Mouse (Mus musculus): ENCODE measurements at regions not wholly inside any gene's neighbourhood (a gene's known extent, or its start where the extent isn't known, plus 50 kb on each side); places are given as distances from the start of the nearest gene placed in this dataset.

DNA sequence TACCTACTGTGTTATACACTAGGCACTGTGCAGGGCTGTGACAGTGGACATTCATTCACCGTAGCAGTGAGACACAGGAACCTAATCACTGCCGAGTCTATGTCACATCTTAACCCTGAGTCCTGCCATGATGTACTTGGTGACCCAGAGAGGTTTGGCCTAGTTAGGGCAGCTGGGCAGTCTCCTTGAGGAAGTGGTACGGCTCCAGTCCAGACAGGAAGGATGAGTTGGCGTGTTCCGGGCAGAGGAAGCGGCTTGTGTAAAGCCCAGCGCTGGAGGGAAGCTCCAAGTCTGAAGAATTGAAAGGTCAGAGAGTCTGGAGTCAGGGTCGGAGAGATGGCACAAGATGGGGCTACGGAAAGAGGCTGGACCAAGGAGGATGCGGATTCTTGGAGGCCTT lies 99.4 kb upstream of the Smim15 start:
- DNase-seq (ENCODE audit: low spot score), result no peak

DNA sequence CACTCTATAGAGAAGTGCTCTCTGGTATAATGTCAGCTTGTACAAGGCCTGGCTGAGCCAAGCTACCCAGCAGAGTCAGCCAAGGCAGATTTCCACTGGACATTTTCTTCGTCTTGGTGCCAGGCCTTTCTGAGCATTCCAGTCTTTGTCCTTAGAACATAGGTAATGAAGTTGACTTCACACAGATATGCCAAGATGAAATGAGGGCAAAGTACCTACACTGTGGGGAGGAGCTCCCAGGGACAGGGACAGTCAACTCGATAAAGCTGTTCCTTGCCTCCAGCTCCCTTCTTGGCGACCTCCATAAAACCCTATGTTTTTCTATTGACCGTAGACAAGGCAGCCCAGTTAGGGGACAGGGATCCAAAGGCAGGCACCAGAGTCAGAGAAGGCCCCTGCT lies 101.3 kb upstream of the Smim15 start:
- no peak for DNase-seq (ENCODE audit: low spot score)

DNA sequence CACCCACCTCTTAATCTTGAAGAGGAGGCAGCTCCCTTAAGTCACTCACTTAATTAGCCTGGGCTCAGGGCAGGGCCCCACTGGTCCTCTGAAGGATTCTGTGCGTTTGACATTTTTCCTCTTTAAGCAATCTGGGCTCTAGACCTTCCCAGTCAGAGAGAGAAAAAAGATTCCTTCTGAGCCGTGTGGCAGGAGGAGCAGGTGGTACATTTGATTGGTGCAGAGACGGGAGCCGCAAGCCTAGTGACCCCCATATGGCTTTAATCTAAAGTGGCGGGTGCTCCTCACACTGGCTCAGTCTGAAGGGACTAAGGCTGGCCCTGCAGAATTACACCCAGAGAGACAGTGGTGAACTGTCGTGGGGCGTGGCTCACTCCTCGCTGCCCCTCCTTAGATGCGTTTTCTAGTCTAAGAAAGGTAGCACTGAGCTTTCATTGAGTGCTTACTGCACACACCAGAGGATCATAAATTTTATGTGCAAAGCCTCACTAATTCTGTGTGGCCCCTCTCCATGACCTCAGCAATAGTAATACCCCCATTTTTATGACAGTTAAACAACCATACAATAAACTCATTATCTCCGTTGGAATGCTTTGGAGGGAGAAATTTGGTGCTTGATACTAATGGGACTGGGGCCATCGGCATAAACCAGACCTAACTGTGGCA lies 101.8 kb upstream of the Smim15 start:
- DNase-seq (ENCODE audit: low spot score), result no peak

DNA sequence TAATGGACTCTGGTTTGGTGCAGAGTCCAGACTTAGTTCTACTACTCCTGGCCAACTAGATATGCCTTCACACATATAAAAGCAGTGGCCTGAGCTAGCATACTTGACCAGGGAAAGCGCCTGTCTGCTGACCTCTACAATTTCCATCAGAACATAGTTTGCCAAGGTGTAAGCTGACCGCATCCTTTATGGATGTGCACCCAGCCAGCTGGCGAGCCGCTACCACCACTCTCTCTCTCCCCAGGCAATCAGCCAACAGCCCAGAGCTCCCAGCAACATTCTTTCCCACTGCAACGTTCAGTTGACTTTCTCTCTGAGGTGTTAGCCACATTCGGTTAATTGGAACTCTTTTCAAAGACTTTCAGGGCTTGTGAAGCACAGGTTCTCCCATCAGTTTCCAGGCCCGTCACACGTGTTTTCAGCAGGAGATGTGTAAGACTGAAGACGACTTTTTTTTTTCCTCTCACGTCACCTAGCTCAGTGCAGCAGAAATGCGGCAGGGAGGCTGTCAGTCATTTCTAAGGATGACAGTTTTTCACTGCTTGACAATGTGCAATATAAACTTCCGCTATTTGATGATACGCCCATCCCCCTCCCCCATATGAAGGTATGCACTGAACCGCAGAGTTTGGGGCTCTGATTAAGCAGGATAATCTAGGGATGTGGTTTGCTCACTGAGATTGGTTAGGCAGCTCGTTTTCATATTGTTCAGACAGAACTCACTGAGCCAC lies 104.2 kb upstream of the Smim15 start:
- DNase-seq (ENCODE audit: low spot score), result no peak

DNA sequence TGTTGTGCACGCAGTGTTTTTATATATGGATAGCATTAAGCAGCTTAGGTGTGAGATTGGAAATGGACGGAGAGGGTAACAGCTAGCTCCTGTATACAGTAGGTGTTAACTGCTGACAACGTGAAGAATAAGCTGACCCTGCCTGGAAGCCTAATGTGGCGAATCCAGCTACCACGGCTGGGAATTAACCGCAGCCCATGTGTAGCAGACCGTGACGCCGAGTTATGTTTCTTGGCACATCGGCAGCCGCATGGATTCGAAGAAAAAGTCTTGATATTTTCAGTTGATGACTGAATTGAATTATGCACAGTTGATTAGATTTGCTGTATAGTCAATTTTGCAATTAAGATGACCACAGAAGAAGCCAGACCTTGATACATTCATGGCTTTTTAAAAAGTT lies 108.6 kb upstream of the Smim15 start:
- DNase-seq (ENCODE audit: low spot score), result no peak

DNA sequence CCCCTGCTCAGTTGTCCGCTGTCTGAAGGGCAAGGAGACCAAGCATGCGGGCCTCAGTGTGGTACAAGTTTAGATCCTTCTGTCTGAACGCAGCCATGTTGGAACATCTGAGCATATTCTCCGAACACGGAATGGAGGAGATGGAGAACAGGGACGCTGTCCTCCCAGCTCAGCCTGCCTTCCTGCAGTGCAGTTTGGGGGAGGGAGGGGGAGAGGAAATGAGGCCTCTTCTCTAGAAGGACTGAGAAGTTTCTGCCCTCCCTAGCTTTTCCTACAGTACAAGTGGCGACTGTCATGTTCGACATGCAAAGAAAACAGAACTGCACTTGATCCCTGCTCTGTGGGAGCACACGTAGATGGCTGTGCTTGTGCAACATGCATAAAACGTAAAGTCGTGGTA lies 109.6 kb upstream of the Smim15 start:
- DNase-seq (ENCODE audit: low spot score), result no peak

DNA sequence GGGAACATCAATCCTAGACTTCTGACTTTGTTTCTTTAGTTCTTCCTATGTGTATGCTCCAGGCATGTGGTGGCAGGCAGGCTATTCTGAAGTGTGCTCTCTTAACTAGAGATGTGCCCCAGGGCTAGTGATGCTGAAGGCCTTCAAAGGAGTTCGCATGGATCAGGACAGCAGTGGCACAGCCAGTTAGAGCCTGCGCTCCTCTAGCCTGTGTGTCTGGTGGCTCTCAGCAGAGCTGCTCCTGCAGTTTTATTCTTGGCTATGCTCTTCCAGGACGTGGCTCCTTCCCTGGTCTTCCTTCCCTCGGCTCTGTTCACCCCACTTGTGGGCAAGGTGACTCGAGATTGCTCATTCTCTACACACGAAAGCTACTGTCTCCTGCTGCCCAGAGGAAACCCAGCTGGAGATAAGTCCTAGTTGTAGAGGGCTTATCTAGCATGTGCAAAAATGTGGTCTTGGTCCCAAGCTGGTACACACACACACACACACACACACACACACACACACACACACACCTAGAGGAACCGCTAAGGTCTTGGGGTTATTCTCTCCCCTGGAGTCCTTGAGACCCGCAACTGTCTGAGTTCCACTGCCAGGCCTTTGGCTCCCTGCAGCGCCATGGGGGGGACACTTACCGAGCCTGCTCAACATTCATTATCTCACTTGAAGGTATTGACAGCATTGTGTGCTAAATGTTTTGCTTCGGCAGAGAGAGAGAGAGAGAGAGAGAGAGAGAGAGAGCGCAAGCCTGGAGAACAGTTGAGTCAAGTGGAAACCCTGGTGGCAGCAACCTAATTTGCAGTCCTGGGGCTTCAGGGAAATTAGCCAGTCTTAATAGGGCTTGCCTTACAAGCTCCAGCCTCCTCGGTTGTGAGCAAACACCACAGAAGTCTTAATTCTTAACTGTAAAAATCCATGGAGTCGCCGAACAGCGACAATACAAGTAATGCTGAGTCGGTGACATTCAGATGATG lies 110.4 kb upstream of the Smim15 start:
- no peak for DNase-seq (ENCODE audit: low spot score)

DNA sequence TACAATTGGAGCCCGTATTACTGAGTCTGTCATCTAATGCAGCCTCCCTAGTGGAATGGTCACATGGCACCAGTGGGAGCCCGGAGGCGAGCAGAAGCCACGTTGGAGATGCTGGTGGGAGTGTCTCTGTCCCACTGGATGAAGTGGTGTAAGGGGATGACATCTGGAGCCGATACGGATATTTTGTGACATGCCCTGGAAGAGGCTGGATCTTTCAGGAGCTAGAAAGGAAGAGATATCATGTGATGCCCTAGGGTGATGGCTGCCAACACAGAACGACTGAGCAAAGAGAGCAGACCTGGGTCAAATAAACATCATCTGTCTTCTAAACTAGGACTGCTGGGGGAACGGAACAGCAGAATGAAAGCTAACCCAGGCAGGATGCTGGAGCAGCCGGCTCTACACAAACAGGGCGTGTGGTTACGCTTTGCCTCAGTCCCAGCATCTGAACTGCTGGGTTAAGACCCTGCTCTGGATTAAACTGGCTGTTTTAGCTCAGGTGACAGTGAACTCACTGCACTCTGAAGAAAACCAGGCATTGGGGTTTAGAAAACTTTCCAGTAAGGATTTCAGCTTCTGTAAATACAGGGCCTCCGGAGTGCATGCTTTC lies 111.7 kb upstream of the Smim15 start:
- no peak for DNase-seq (ENCODE audit: low spot score)

DNA sequence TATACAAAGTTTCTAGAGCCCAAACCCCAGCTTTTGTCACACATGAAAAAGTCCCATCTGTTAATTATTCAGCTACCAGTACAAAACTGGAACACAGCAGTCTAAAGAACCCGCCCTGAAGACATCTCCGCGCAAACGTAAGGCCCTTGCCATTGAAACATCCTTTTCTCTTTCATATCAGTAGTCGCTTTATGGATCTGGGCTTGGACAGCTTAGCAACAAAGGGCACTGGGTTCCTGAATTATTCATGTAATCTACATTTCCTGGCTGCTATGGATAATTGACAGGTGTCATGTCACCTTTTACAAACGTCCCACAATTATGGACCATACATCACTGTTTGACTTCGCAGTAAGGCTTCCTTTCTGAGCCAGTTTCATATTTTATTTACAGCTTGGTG lies 113.0 kb upstream of the Smim15 start:
- DNase-seq (ENCODE audit: low spot score), result no peak

DNA sequence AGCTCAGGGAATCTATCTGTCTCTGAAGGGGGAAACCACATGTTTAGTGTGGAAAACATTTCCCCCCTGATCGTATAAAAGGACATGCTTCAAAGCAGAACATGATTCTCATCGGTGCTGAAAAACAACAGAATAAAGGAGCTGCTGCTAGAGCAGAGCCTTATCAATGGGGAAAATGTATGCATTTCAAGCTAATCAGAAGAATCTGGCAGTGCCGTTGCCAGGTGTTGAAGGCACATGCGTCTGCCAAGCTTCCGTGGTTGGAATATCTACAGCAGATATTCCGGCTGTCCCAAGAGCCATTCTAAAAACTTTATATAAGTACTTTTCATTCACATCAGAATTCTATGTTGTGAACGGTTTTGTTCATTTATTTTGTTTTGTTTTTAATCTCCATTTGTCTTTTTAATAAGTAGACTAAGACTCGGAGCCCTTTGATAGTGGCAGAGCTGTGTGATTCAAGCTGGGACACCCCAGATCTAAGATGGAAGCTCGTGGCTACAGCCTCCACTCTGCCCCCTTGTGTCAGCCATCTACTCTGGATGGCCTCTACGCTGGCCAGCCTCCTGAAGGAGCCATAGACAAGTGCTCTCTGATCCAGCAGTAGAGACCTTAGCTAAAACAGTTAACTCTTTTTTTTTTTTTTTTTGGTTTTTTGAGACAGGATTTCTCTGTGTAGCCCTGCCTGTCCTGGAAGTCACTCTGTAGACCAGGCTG lies 116.6 kb upstream of the Smim15 start:
- DNase-seq (ENCODE audit: low spot score), result no peak

DNA sequence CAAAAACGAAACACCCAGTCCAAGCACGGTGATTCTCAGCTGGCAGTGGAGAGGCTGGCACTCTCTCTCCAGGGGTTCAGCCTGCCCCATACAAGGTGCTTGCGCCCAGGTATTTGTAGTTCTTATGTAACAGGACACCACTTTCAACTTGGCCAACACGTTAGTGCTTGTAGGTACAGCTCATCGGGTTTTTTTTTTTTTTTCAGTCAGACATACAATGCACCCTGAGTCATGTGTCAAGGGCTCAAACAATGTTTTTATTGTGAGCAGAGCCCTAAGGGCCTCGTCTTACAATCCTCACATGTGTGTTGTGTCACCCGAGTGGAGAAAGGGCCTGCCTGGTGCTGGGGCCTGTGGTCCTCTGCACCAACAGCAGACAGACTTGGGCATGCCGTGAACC lies 118.8 kb upstream of the Smim15 start:
- DNase-seq (ENCODE audit: low spot score), result no peak

DNA sequence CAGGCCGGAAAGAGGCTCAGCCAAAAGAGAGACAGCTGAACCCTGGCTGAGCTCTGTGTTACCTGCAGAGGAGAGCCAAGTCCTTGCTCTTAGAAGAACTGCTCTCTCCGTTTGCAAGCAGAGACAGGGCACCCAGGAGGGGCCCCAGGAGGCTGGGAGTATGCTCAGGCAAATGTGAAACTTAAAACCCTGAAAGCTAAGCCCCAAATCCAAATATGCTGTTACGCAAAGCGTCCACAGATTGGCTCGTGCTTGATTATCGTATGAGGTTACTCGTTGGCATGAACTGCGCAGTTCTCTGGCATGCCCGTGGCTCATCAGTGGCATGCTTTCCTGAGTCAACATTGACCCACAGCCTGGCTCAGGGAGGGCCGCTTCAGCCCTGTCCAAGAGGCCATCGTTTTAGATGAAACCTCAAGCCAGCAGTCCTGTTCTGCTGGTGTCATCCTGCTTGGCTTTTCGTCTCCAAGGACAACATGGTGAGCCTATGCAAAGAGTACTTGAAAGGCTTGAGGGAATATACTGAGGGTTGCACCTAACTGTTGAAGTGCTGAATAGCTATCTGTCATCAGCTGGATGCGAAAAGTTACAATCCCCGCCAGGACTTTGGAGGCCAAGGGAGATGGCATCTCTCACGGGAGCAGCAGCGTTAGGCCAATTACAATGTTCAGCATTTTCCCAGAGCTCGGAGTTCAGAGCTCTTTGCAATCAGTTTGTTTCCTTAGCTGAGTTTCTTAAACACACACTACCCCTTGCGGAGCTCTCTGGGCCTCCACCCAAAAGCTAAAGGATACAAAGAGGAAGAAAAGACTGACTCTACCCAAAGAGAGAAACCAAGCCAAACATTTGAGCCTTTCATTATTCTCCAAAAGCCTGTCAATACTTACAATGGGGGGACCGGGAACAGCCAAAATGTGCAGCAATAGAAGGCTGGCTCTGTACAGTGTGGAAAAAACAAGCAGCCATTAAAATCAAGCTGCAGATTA lies 120.8 kb upstream of the Smim15 start:
- DNase-seq (ENCODE audit: low spot score), result no peak

DNA sequence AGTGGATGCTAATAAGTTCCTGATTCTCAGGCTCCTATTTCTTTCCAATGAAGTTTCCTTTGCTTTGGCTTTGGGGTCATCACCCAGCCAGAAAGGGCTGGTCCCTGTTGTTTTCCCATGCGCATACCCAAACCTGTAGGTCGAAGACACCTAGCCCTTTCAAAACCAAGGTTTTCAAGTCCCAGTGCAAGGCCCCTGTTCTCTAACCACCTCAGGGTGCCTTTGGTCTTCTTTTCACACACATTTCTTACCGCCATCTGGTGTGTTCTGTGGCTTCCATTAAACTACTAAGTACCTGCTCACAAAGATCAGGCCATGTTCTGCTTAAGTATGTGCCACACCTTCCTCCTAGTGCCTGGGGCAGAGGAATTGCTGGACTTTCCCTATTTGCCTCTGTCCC lies 124.8 kb upstream of the Smim15 start:
- DNase-seq (ENCODE audit: low spot score), result no peak

DNA sequence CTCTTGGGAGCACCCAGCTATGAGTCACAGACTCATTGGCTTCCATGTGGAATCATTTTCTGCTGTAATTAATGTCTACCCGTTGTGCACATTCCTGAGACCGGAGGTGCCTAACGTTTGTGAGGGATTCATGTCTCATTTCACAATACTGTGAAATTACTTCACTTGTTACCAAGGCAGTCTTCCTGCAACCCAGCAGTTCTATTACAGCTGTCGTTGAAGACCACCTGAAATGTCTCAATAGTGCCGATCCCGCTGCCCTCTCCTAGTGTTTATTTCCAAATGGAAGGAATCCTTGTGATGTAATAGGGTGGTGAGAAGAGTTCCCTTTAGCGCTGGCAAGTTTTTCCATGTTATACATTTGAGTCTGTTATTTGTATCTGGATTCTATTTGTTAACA lies 125.8 kb upstream of the Smim15 start:
- no peak for DNase-seq (ENCODE audit: low spot score)

DNA sequence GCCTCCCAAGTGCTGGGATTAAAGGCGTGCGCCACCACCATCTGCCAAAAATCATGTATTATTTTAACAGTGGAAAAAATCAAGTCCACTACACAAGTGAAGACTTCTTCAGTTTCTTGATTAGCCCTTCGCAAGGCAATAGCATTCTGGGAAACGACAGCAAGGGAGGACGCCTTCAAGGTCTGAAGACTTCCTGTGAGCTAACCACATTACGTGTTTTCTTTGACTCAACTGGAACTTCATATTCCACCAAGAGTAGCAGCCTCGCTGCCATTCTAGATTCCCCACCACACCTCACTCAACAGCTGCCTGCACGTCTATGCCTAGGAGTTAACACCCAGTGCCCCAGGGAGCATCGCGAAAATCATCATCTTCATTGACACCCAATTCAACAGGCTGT lies 126.2 kb upstream of the Smim15 start:
- DNase-seq (ENCODE audit: low spot score), result peak; percentile 43

DNA sequence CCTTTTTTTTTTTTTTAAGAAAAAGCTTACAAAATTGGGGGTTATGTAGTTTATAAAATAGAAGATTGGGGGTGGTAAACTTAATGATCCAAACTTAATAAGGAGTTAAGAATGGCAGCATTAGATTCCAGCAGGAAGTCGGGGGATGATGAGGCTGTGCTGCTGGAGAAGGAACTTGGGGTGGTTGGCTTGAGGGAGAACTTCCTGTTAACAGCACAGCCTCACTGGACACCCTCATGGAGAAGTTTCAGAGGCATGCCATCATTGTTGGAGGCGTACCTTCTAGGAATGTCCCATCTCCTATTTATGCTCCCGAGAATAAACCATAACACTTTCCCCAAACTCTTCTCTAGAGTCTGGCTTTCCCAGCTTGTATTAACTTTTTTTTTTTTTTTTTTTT lies 126.7 kb upstream of the Smim15 start:
- DNase-seq (ENCODE audit: low spot score), result no peak

DNA sequence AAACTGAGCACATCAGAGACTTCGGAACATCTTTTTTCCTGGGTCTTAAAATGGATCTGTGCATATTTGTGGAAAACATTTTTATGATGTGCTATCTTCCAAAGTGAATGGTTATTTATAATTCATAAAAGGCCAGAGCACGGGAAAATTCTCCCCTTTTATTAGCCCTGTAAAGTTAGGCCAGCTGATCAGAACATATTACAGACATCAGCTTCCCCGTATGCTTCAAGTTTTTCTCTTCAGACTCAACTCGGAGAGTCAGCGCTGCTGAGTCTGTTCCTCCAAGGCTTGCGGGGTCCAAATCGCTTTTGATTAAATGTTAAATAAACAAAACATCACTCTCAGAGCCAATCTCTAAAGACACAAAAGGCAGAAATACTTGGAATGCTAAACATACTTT lies 134.1 kb upstream of the Smim15 start:
- no peak for DNase-seq (ENCODE audit: low spot score)

DNA sequence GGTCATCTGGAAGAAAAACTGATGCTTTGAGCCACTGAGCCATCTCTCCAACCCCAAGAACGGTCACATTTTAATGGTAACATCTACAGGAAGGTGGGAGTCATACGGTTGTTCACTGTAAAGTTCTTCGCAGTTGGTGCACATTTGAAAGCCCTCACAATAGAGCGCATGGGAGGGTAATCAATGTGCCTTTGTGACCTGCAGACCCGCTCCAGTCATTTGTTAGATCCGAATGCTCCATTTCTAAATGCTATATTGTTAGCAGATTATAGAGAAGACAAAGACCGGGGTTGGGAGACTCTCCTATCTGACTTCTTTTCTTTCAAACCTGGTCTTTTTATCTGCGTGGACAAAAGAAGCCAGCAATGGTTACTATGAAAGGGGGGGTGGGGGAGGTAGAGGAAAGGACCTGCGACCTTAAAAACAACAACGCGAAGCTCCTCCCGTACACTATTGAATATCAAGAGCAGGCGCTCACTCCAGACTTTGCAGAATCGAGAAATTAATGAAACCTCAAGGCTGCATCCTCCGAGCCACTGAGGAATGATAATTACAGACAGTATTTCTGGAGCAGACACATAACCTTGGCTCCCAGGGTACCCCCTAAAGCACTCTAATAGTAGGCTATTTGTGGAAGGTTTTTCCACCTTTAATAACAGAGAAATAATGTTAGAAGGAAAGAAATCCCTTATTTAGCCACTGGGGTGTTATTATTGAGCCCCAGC lies 134.7 kb upstream of the Smim15 start:
- no peak for DNase-seq (ENCODE audit: low spot score)

DNA sequence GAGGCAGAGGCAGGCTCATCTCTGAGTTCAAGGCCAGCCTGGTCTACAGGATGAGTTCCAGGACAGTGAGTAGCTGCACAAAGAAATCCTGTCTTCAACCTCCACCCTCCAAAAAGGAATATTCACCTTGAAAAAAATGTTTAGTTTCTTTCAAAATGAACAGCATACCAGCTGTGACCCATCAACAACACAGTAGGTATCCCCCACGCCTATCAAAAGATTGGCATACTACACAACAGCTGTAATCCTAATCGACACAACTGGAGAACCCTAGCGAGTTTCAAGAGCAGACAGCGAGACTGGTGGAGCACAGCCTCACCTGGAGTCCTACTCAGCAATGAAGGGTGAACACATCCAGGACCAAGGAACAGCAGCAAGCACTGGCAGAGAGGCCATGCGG lies 136.3 kb upstream of the Smim15 start:
- no peak for DNase-seq (ENCODE audit: low spot score)

Data from thymus, postnatal 0 days (tissue).